Mouse (Mus musculus): Measurements from ENCODE around the gene Galk1.
A peak's percentile ranks its signal among the peaks of the same experiment; 100 is the strongest.

Galk1 gene

DNA sequence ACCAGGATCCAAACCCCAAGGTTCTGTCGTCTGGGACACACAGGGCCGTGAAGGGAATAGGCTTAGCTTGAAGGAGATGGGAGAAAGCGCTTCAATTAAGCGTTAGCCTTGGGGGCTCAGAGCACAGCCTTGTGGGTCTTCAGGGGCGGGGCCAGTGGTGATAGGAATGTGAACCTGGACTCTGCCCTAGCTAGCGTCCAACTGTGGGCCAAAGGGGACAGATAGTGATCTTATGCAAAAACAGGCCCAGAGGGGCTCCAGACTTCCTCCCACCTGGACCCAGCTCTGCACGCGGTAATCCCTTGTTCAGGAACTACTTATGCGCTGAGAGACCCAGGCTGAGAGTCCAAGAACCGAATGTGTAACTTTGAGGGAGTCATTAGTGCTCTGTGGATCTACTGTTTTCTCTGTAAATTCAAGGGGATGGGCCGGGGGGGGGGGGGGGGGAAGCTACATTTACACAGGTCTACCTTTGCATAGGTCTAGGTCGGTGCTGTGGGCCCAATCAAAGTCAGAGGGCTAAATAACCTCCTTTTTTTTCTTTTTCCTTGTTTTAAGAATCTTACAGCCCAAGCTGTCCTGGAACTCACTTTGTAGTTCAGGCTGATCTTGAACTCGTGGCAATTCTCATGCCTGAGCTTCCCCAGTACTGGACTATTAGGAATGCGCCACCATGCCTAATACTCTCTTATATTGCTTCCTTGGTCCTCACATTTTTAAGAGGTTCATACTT is 824 bp downstream of the Galk1 start:
- no peak for DNase-seq (ENCODE audit: low read depth, low spot score)

DNA sequence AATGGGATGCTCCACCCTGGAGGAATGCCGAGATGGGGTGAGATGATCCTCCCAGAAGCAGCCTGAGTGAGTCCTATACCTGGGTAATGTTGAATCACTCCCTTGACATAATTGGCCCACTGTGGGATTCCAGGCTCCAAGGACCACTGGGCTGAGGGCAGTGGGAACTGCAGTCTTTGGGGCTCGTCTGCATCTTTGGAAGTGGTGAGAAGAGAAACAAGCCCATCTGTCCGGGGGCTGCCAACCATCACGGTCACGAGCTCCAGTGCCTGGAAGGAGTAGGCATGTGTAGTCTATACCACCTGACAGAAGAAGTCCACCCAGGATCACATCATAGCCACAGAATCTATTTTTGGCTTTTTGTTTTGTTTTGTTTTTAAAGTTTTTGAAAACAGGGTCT is 1.6 kb downstream of the Galk1 start:
- no peak for DNase-seq (ENCODE audit: low read depth, low spot score)

DNA sequence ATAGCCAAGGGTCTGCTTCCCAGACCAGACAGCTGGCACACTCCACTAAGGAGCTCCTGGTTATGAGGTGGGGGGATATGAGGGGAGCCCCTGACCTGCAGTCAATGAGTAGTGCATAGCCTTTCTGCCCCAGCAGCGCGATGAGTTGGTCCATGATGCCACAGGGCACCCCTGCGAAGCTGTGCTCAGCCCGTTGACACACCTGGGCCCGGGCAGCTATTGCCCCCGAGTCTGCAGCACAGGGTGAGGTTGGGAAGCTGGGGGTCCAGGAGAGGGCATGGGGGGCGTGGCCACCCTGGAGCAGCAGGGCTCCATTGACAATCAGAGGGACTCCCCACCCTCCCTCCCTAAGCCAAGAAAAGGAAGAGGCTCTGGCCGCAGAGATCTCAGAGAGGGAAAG is 2.4 kb downstream of the Galk1 start:
- no peak for DNase-seq (ENCODE audit: low read depth, low spot score)

DNA sequence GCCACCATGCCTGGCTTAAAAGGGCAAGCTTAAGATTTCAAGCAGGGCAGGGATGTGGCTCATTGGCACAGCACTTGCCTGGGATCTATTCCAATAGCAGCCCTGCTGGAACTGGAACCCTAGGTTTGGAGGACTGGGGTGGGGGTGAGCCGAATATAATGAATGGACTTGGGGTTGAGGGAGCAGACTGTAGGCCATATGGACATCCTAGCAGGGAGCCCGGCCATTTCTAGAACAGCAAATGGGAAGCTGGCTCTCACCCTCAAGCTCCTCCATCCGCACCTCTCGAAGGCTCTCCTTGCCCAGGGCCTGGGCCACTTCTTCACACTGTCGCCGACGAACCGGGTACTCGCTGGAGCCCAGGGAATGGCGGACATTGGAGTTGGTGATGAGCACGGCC is 2.9 kb downstream of the Galk1 start:
- peak; percentile 99 for DNase-seq (ENCODE audit: low read depth, low spot score)

DNA sequence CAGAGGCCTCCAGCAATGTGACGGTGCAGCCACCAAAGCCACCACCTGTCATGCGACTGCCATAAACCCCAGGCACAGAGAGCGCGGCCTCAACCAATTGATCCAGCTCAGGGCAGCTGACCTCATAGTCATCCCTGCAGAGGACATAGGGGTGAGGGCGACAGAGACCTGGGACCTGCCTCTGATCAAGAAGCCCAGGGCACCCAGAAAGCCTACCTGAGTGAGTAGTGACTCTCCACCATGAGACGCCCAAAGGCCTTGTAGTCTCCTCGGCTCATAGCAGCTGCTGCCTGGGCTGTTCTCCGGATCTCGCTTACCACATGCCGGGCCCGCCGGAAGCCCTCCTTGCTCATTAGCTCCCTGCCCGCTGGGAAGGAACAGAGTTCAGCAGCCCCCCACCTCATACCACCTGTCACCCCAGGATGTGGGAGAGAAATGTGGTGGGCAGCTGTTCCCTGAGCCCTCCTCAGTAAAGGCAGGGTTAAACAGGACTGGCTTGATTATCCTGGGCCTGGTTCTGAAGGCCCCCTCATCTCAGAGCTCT is 3.6 kb downstream of the Galk1 start:
- no peak for DNase-seq (ENCODE audit: low read depth, low spot score)

DNA sequence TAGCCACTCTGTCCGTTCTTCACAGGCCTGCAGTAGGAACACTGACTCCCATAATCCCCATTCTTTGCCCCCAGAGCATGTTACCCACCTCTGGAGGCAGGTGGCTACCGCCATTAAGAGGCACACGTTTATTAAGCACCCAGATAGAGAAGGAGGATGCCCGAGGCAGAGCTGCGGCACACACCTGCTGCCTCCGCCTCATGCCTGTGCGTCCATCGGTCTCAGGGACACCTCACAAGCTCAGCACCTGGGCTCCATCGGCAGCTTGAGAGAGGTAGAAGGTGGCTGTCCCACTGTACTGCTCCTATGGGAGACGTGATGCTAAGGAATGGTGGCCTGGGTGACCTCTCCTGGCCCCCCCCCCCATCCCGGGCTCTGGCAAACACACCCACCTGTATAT is 4.1 kb downstream of the Galk1 start:
- DNase-seq (ENCODE audit: low read depth, low spot score) = no peak

DNA sequence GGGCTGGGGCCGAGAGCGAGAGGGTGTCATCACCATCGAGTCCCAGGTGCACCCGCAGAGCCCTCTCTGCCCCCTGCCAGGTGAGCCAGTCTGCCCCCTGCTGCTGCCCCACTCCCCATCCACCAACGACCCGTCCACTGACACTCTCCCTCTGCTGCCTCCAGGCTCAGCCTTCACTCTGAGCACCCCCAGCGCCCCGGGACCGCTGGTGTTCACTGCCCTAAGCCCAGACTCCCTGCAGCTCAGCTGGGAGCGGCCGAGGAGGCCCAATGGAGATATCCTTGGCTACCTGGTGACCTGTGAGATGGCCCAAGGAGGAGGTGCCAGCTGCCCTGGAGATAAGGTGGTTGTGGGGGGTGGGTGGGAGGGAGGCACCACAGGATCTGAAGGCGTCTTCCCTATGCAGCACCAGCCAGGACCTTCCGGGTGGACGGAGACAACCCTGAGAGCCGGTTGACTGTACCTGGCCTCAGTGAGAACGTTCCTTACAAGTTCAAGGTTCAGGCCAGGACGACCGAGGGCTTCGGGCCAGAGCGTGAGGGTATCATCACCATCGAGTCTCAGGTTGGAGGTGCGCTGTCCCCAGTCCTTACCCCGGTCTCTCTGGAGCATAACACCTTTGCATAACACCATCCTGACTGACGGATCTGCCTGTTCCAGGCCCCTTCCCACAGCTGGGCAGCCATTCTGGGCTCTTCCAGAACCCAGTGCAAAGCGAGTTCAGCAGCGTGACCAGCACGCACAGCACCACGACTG is 5.2 kb downstream of the Galk1 start:
- DNase-seq (ENCODE audit: low read depth, low spot score) = no peak

DNA sequence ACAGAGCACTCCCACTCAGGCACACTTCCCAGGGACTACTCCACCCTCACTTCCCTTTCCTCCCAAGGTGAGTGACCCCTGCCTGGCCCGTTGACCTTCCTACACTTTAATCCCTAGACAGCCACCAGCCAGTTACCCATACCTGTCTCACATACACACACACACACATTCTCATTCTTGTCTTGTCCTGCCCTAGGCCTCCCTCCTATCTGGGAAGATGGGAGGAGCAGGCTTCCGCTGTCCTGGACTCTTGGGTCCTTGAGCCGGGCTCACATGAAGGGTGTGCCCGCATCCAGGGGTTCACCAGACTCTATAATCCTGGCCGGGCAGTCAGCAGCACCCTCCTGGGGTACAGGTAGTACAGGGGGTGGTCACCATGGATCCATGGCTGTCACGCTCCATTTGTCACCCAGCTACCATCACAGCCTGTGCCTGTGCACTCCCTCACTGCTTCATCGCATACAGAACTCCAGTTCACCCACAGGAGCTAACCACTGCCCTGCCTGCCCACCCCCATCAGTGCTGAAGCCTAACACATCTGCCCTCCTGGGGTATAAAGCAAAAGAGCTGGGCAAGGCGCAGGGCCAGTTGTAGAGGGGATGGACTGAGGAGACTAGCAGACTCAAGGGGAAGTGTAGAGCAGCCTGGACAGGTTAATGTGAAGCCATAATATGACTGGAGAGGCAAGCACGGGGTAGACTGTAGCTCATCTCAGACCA is 6.7 kb downstream of the Galk1 start:
- no peak for DNase-seq (ENCODE audit: low read depth, low spot score)

DNA sequence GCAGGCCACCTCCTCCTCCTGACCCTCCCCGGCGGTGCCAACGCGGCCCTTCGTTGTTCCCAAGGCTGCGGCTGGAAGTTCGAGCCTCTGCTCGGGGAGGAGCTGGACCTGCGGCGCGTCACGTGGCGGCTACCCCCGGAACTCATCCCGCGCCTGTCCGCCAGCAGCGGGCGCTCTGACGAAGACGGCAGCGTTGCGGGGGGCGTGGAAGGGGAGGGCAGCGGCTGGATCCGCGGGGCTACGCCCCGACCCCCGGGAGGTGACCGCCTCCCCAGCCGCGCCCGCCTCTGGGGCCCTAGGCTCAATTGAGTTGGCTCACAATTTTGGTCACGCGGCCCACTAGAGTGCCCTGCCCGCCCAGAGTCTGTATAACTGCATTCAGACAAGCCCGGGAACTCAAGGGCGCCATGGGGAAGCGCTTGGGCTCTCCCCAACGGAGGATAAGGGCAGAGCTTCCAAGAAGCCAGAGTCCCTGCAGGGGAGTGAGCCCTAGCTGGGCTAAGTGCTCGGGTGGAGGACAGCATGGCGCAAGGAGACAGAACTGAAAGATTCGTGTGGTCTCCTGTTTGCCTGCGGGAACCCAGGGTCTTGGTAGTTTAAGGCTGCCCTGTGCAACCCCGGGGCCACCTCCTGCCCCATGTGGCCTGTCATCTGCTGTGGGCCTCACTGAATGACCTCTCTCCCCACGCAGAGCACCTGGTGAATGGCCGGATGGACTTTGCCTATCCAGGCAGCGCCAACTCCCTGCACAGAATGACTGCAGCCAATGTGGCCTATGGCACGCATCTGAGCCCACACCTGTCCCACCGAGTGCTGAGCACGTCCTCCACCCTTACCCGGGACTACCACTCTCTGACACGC is 7.4 kb downstream of the Galk1 start:
- peak; percentile 74 for DNase-seq (ENCODE audit: low read depth, low spot score)

DNA sequence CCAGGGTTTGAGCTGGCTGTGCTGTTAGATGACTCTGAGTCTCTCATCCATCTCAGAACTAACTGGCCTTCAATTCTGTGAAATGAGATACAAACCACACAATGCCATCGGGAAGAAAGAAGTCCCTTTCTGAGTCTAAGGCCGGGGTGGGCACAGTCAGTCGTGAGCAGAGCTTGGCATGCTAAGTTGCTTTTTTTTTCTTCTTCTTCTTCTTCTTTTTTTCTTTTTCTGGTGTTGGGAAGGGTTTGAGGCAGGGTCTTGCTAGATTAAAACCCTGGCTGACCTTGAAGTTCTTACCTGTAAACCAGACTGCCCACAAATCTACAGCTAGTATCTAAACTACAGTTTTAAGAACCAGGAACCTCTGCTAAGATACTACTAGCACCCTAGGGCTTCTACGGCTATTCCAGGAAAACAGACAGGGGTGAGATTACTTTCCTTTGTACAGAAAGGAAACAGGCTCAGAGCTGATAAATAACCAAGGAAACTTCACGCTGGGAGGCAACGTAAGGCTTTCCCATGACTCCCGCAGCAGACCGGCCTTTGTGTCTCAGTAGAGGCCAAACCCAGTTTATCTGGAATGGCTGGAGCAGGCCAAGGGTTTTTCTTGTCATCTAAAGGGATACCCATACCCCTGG is 8.2 kb downstream of the Galk1 start:
- no peak for DNase-seq (ENCODE audit: low read depth, low spot score)

DNA sequence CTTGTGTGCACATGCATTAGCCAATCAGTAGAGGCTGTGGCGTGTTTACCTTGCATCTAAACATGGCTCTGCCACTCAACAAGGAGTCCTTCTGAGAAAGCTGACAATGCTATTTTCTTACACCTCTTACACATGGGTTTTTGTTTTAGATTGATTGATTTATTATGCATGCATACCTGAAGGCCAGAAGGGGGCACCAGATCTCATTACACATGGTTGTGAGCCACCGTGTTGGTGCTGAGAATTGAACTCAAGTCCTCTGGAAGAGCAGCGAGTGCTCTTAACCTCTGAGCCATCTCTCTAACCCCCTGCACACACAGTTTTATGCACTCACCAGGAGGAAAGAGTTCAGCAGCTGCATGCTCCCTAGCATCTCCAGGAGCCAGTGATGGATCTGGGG is 9.6 kb downstream of the Galk1 start:
- DNase-seq (ENCODE audit: low read depth, low spot score) = no peak

DNA sequence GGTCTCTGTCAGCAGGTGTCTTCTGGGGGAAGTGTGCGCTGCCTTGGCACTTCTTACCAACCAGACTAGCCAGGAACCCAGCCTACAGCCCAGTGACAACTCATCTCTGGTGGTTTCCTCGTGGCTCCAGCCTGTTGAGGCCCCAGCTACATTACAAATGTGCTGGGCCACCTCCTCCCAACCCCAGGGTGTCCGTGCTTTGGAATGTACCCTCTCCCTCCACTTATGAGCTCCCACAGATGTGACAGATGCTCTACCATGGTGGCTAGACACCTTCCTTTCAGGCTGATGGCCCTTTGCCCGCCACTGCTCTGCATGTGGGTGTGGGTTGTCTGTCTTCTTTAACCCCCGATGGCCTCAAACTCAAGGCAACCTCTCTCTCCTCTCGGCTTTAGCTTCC is 10.8 kb downstream of the Galk1 start:
- DNase-seq (ENCODE audit: low read depth, low spot score) = no peak

DNA sequence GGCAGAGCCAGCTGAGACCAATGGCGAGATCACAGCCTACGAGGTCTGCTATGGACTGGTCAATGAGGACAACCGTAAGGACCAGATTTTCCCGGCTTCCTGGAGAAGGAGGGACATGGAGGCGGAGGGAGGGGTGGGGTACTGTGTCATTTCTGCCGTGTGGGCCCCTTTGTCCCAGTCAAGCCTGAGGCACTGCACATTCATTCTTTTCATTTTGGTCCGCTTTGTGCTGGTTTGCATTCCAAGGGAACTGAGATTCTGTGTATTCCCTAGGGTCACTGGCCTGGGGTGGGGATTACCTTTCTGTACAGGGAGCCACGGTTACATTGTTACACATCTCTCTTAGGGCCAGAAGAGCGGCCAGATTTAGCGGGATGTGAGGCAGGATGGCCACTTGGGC is 11.9 kb downstream of the Galk1 start:
- DNase-seq (ENCODE audit: low read depth, low spot score) = no peak

DNA sequence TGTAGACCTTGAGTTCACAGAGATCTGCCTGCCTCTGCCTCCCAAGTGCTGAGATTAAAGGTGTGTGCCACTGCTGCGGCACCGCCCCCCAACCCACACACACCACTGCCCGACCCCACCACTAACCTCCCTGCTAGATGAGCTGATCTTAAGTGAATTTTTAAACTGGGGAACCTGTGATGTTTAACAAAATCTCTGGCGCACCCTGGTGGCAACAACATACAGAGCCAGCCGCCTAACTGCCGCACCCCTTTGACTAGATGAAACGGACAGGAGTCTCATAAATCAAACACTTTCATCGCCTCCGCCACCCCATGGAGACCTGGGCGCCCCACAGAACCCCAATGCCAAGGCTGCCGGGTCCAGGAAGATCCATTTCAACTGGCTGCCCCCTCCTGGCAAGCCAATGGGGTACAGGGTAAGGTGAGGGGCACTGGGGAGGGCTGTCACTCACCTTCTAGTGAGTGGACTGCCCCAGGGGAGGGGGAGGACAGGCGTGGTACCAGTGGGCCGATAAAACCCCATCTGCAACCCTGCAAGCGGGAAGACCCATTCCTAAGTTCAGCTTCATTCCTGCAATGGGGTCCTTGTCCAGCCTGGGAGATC is 12.9 kb downstream of the Galk1 start:
- DNase-seq (ENCODE audit: low read depth, low spot score) = peak; percentile 86

DNA sequence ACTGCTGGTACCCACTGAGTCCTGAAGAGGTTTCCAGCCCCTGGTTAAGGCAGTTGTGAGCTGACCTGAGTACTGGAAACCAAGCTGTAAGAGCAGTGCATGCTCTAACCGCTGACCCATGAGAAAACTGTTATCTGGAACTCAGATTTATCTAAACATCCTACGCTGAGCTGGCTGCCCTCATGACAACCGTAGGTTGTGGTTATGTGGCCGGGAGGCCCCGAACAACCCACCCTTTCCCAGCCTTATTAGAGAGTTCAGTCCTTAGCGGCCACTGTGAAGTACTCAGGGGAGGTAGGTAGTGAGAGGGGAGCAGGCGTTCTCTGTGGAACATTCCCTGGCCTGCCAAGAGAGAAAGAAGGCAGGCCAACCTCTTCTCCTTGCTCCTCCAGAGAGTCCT is 13.5 kb downstream of the Galk1 start:
- no peak for DNase-seq (ENCODE audit: low read depth, low spot score)

DNA sequence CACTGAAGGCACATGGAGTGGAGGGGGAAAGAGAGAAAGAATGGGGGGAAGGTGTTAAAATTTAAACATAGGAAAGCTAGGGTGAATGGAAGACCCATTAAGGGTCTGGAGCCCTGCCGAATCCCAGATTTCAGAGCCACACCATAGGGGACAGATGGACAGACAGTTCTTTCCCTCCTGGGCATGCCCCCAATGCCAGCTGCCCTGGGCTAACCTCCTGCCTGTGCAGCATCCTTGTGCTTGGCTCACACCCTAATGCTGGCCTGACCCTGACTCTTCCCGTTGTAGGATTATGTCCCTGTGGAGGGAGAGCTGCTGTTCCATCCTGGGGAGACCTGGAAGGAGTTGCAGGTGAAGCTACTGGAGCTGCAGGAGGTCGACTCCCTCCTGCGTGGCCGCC is 14.9 kb downstream of the Galk1 start:
- DNase-seq (ENCODE audit: low read depth, low spot score) = peak; percentile 54

DNA sequence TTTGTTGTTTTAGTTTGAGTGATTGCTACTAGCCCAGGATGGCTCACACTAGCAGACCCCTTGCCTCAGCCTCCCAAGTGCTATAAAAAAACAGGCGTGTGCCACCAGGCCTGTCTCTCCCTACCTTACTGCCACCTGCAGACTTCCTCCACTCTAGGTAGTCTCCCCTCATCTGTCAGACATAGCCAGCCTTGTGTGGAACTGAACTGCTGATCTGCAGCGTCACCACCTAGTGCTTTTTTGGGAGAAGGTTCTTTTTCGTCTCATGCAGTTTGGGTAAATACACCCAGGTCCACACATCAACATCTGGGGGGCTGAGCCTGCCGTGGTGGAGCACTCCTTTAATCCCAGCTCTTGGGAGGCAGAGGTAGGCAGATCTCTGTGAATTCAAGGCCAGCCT is 15.5 kb downstream of the Galk1 start:
- no peak for DNase-seq (ENCODE audit: low read depth, low spot score)

DNA sequence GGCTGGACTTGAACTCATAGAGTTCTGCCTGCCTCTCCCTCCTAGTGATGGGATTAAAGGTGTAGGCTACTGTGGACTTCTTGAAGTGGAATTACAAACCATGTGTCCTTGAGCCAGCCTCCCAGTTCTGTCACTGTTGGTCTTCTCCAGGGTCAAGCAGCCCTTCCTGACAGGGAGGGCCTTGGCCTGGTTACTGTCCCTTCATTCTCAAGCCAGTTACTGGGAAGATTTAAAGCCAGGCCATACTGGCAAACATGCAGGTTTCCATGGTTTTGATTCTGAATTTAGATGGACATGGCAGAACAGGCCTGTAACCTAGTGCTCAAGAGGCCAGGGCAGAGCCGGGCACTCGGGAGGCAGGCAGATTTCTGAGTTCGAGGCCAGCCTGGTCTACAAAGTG is 17.3 kb downstream of the Galk1 start:
- no peak for DNase-seq (ENCODE audit: low read depth, low spot score)

DNA sequence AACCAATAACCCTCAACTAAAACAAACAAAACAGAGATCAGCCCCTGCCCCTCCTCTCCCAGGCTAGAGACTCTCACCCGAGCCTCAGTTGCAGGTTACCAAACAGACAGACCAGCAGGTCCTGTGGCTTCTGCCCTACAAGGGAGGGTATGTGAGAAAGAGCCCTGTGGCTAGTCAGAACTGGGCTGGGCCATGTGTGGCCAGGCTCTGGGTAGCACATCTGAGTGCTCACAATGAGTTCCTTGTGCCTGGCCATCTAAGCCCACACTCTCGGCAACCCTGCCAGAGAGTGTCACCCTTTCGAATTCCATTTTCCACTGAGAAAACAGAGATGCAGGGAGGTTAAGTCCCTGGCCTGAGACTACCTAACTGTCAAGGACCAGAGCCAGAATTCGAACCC is 20.4 kb downstream of the Galk1 start:
- DNase-seq (ENCODE audit: low read depth, low spot score) = peak; percentile 86

DNA sequence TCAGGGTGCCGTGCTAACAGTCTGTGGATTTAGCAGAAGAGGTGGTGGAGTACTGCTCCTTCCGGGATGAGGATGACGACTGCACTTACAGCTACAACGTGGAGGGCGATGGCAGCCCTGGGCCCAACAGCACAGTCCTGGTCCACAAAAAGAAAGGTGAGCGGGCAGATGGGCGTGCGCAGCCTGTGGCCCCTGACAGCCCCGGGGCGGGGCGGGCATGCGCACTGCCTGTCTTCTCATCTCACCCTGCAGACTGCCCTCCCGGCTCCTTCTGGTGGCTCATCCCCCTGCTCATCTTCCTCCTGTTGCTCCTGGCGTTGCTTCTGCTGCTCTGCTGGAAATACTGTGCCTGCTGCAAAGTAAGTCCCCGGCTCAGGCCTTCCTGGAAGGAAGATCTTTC is 22.8 kb downstream of the Galk1 start:
- DNase-seq (ENCODE audit: low read depth, low spot score) = no peak

DNA sequence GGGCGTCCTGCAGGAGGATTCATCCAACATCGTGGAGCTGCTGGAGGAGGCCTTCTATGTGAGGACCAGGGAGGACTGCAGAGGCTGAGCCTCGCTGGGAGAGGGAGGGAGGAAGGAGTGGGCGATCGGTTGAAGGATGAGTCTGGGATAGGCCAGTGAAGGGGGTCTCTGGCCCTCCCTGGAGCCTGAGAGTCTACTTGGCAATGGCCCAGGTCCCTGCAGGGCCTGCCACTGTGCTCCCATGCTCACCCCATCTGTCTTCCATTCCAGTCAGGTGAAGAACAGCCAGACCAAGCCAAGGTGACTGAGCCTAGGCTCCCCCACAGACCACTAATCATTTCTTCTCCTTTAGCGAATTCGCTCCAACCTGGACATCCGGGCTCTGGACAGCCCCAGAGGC is 29.2 kb downstream of the Galk1 start:
- DNase-seq (ENCODE audit: low read depth, low spot score) = peak; percentile 21

Data from brain, adult 2 months (tissue).